ENCODE assay signal across 8 mouse cellular contexts in genomic region chr5:123993263-123994036, GRCm38 (mm10). TPM values are rescaled to one million over a fixed set of nuclear protein-coding genes. Genes with fewer than 3 reads are reported as not detected.
DNase-seq lines count a peak whose midpoint lies in the region; ATAC-seq lines count a peak whose summit lies in the region.

No protein-coding gene starts in this region.

- intact Hi-C loops in heart, postnatal 10 days (cut with DNase I): loop anchor here (5.0 kb wide), 1 partner anchor 171 kb away; no protein-coding TSS in a partner anchor
- intact Hi-C loops in left cerebral cortex, postnatal 36 days (cut with DNase I): loop anchor here (1.0 kb wide), 1 partner anchor 46 kb away; no protein-coding TSS in a partner anchor

- DNase-seq in adrenal gland, postnatal 10 days: peak; percentile 56
- DNase-seq in adrenal gland, postnatal 36 days: no peak
- peak; percentile 78 for DNase-seq in cerebellum, adult 9-10 months
- DNase-seq in heart, postnatal 10 days: peak; percentile 86 to 91
- peak; percentile 66 to 73 for DNase-seq in left cerebral cortex, postnatal 36 days (ENCODE audit: low spot score in 2 of 2)

- no peak for ATAC-seq in erythroblast, adult 5-6 weeks (replicated peaks; ENCODE audit: low FRiP score, poor library complexity, severe bottlenecking)
- ATAC-seq in monocyte, adult 5-6 weeks (replicated peaks; ENCODE audit: insufficient number of reproducible peaks, low FRiP score, low TSS enrichment, poor library complexity, severe bottlenecking): no peak
- ATAC-seq in erythroid progenitor cell, adult 5-6 weeks (replicated peaks; ENCODE audit: low FRiP score, poor library complexity, severe bottlenecking): no peak

RNA-seq across cellular contexts. Expression of gene Hip1r, which starts 20.0 kb away (rescaled TPM):
- total RNA-seq in adrenal gland, postnatal 10 days (2021): 10 to 100 TPM; 18.2 to 22.5 TPM
- 10 to 100 TPM; 15.1 to 18.4 TPM for total RNA-seq in adrenal gland, postnatal 36 days (2021)
- total RNA-seq in heart, postnatal 10 days (2021): 10 to 100 TPM; 26.1 to 41.6 TPM
- 10 to 100 TPM; 70.3 to 77.3 TPM for total RNA-seq in left cerebral cortex, postnatal 36 days (2021)
- 1.9 and 5.2 TPM in 2 replicates for total RNA-seq in erythroblast, adult 5-6 weeks (2015; ENCODE audit: low replicate concordance)
- total RNA-seq in erythroblast, adult 5-6 weeks (2017; ENCODE audit: low replicate concordance): 4.9 and 10.3 TPM in 2 replicates
- total RNA-seq in monocyte, adult 5-6 weeks (2017): 47.8 to 65.8 TPM (median 64.6 TPM) in 3 replicates
- 0.84 and 2.2 TPM in 2 replicates for total RNA-seq in erythroid progenitor cell, adult 5-6 weeks (2015; ENCODE audit: low replicate concordance)
- 8.2 and 18.2 TPM in 2 replicates for total RNA-seq in erythroid progenitor cell, adult 5-6 weeks (2017; ENCODE audit: low replicate concordance)

RNA-seq across cellular contexts. Expression of gene Vps37b, which starts 38.6 kb away (rescaled TPM):
- total RNA-seq in adrenal gland, postnatal 10 days (2021): 10 to 100 TPM; 41.1 to 58.1 TPM
- total RNA-seq in adrenal gland, postnatal 36 days (2021): 100 to 1,000 TPM in 1 of 2 experiments, 10 to 100 TPM in 1; 93.1 to 188 TPM
- total RNA-seq in heart, postnatal 10 days (2021): 10 to 100 TPM; 38.0 to 46.7 TPM
- total RNA-seq in left cerebral cortex, postnatal 36 days (2021): 10 to 100 TPM; 45.8 to 51.0 TPM
- 14.4 and 27.9 TPM in 2 replicates for total RNA-seq in erythroblast, adult 5-6 weeks (2015; ENCODE audit: low replicate concordance)
- total RNA-seq in erythroblast, adult 5-6 weeks (2017; ENCODE audit: low replicate concordance): 6.8 and 7.9 TPM in 2 replicates
- total RNA-seq in monocyte, adult 5-6 weeks (2017): 118 to 126 TPM (median 121 TPM) in 3 replicates
- total RNA-seq in erythroid progenitor cell, adult 5-6 weeks (2015; ENCODE audit: low replicate concordance): 15.5 TPM in 2 replicates
- total RNA-seq in erythroid progenitor cell, adult 5-6 weeks (2017; ENCODE audit: low replicate concordance): 7.3 and 9.6 TPM in 2 replicates

Comparison
In these comparisons a context has a peak if more than half of its experiments do, and no peak if none do; other contexts are left out.
1. DNase-seq: peak in adrenal gland, postnatal 10 days (single experiment), cerebellum, adult 9-10 months (single experiment), heart, postnatal 10 days (2 of 2) and left cerebral cortex, postnatal 36 days (2 of 2); none in adrenal gland, postnatal 36 days (0 of 2).